Mouse (Mus musculus) pancreas, adult 10 weeks (tissue): ENCODE results near the gene Olfr1299. TPM values are rescaled to one million over a fixed set of nuclear protein-coding genes. Genes with fewer than 3 reads are reported as not detected.

Experiments used
- polyA plus RNA-seq: library from polyadenylated mRNA; stranded (reverse); fragments of 350-450 nt; fragmentation: Illumina TruSeq; extraction: RNeasy Lipid Tissue Mini Kit (QIAGEN cat#74804); gene quantifications from one replicate; pipeline ENCODE4 v1.2.3, GENCODE M21; 2015; ENCODE audit warnings: low read depth, low replicate concordance; ENCODE audit not compliant: insufficient read depth

The Olfr1299 gene
- not detected for polyA plus RNA-seq

DNA sequence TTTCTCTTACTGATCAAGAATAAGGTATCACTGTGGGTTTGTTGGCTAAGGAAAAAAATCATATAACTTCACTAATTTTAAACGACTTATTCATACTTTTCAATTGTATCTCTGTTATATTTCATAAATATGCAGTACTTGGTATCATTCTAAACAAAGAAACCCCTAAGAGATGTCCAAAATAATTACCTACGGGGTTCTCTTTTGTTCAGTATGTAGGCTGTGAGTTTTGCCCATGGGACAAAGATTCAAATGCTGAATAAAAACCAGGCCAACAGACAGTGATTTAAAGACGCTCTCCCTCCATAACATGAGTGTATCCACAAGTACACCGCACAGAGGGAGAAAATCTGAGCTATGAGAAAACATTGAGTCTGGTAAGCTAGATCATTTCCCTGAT, at the start of gene Olfr1299:
Gene Olfr1299, plus strand, starts transcription at position 301 of the 400 bp plus-strand sequence.

DNA sequence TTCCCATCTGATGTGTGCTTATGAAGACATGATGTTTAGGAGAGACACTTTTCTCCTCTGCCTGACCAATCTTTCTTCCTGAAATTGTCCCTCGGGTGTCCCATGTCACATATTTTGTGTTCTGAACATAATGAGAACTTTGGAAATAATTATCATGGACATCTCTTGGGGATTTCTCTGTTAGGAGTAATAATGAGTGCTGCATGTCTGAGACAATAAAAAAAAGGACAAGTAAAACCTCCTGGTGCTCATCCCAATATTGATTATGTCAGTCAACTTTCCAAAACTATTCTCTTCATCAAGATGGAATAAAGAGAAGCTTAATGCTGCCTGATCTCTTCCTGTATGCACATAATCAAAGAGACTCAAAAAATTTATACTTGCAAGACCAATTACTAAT, 34.8 kb upstream of the Olfr1299 start, which contains the start of gene Olfr1297:
Gene Olfr1297, minus strand, starts transcription at position 101 of the 400 bp plus-strand sequence.

DNA sequence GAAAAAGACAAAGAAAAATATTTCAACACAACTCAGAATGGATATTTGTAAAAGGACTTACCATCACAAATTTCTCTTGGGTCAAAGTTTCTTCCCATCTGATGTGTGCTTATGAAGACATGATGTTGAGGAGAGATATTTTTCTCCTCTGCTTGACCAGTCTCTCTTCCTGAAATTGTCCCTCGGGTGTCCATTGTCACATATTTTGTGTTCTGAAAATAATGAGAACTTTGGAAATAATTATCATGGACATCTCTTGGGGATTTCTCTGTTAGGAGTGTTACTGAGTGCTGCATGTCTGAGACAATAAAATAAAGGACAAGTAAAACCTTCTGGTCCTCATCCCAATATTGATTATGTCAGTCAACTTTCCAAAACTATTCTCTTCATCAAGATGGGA, 12.1 kb upstream of the Olfr1299 start, which contains the start of gene Olfr1298:
Gene Olfr1298, minus strand, starts transcription at position 101 of the 400 bp plus-strand sequence.

Other genes with a start within 250 kb of the Olfr1299 start
- gene Olfr1286, start 238.3 kb upstream of the Olfr1299 start, polyA plus RNA-seq = not detected
- gene Olfr1287, start 212.3 kb upstream of the Olfr1299 start, polyA plus RNA-seq = not detected
- gene Olfr1288, start 187.3 kb upstream of the Olfr1299 start, polyA plus RNA-seq = not detected
- not detected for gene Olfr1289, start 180.6 kb upstream of the Olfr1299 start, polyA plus RNA-seq
- gene Olfr1290, start 167.6 kb upstream of the Olfr1299 start, polyA plus RNA-seq = not detected
- gene Olfr1291-ps1, start 164.2 kb upstream of the Olfr1299 start, polyA plus RNA-seq = not detected
- gene Olfr1293-ps, start 136.2 kb upstream of the Olfr1299 start, polyA plus RNA-seq = not detected
- not detected for gene Olfr1294, start 121.1 kb upstream of the Olfr1299 start, polyA plus RNA-seq
- not detected for gene Olfr1295, start 91.7 kb upstream of the Olfr1299 start, polyA plus RNA-seq
- gene Olfr1297, start 34.9 kb upstream of the Olfr1299 start, polyA plus RNA-seq = not detected
- gene Olfr1298, start 12.2 kb upstream of the Olfr1299 start, polyA plus RNA-seq = not detected
- not detected for gene Olfr1301, start 89.6 kb downstream of the Olfr1299 start, polyA plus RNA-seq
- gene Olfr1302, start 116.0 kb downstream of the Olfr1299 start, polyA plus RNA-seq = not detected
- gene Olfr1303, start 158.9 kb downstream of the Olfr1299 start, polyA plus RNA-seq = not detected
- gene Olfr1305, start 215.7 kb downstream of the Olfr1299 start, polyA plus RNA-seq = not detected